Mouse (Mus musculus) frontal cortex, postnatal 25 days (tissue): ENCODE measurements around the gene Napa.

ENCODE experiments used
- DNase-seq, 2 experiments: peaks; one replicate each; pipeline ENCODE4 v3.0.0; 2022; ENCODE audit warnings: low spot score in 2 of 2

Napa gene

GRCm38 (mm10) chr7:16130956-16131634 lies 32.8 kb downstream of the Napa start:
- DNase-seq: no peak

- DNase-seq: no peak
Measured at GRCm38 (mm10) chr7:16132161-16132581, 33.9 kb downstream of the Napa start.

GRCm38 (mm10) chr7:16132926-16133325 lies 34.7 kb downstream of the Napa start:
- no peak for DNase-seq

- DNase-seq: no peak
Measured at GRCm38 (mm10) chr7:16133691-16134090, 35.4 kb downstream of the Napa start.

- DNase-seq: no peak
Measured at GRCm38 (mm10) chr7:16134951-16135392, 36.7 kb downstream of the Napa start.

GRCm38 (mm10) chr7:16146489-16147410 lies 48.5 kb downstream of the Napa start:
- DNase-seq: no peak

GRCm38 (mm10) chr7:16147643-16148042 lies 49.4 kb downstream of the Napa start:
- DNase-seq: no peak

GRCm38 (mm10) chr7:16149241-16149640 lies 51.0 kb downstream of the Napa start:
- peak in 1 of 2 experiments; percentile 75 for DNase-seq

- no peak for DNase-seq
Measured at GRCm38 (mm10) chr7:16150191-16151145, 52.2 kb downstream of the Napa start.

GRCm38 (mm10) chr7:16153522-16153921 lies 55.3 kb downstream of the Napa start:
- no peak for DNase-seq

GRCm38 (mm10) chr7:16155132-16155872 lies 57.0 kb downstream of the Napa start:
- no peak for DNase-seq

GRCm38 (mm10) chr7:16156105-16156714 lies 58.0 kb downstream of the Napa start:
- no peak for DNase-seq

- DNase-seq: no peak
Measured at GRCm38 (mm10) chr7:16158735-16159134, 60.5 kb downstream of the Napa start.

- no peak for DNase-seq
Measured at GRCm38 (mm10) chr7:16160702-16161101, 62.4 kb downstream of the Napa start.

GRCm38 (mm10) chr7:16161302-16161701 lies 63.0 kb downstream of the Napa start:
- DNase-seq: no peak

GRCm38 (mm10) chr7:16162036-16162435 lies 63.8 kb downstream of the Napa start:
- no peak for DNase-seq
